Mouse (Mus musculus): ENCODE data around the gene 1600014C10Rik. TPM values are rescaled to one million over a fixed set of nuclear protein-coding genes. Genes with fewer than 3 reads are reported as not detected.

Gene 1600014C10Rik
- polyA plus RNA-seq (2017; shearing (Covaris generic)), result 100 to 1,000 TPM; 100 to 130 TPM

GRCm38 (mm10) chr7:38182962-38183687 lies at the start of gene 1600014C10Rik:
Gene 1600014C10Rik (plus strand): TSS chr7:38183217.

GRCm38 (mm10) chr7:38227900-38228298 lies 44.9 kb downstream of the 1600014C10Rik start, which contains the start of gene Plekhf1:
Gene Plekhf1 (minus strand): TSS chr7:38228016.

Other genes with a start within 250 kb of the 1600014C10Rik start
- gene Uri1, start 159.7 kb upstream of the 1600014C10Rik start, polyA plus RNA-seq (2017; shearing (Covaris generic)), result 10 to 100 TPM; 68.6 to 79.2 TPM
- 1 to 10 TPM; 7.4 TPM for gene Ccne1, start 75.7 kb upstream of the 1600014C10Rik start, polyA plus RNA-seq (2017; shearing (Covaris generic))
- under 1 TPM; 0.02 to 0.20 TPM for gene Plekhf1, start 44.8 kb downstream of the 1600014C10Rik start, polyA plus RNA-seq (2017; shearing (Covaris generic))
- gene Pop4, start 88.2 kb downstream of the 1600014C10Rik start, polyA plus RNA-seq (2017; shearing (Covaris generic)), result 10 to 100 TPM; 22.7 to 34.6 TPM